Mouse (Mus musculus): Measurements from ENCODE around the gene Cct3.
A peak's percentile ranks its signal among the peaks of the same experiment; 100 is the strongest.
"Not testable (repeated sequence)": the region's sequence is repeated elsewhere in the genome, so short reads cannot be mapped to it uniquely, and the experiment has no call there.

Gene Cct3

DNA sequence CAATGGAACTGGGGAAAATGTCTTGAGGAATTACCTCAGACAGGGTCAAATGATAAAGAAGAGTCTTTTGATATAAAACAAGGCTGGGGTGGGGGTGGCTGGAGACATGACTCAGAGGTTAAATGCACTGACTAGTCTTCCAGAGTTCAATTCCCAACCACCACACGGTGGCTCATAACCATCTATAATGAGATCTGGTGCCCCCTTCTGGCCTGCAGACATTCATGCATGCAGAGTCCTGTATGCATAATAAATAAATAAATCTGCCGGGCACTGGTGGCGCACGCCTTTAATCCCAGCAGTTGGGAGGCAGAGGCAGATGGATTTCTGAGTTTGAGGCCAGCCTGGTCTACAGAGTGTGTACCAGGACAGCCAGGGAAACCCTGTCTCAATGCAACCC, 4.9 kb upstream of the Cct3 start:
- DNase-seq (ENCODE audit: low spot score), result no peak

DNA sequence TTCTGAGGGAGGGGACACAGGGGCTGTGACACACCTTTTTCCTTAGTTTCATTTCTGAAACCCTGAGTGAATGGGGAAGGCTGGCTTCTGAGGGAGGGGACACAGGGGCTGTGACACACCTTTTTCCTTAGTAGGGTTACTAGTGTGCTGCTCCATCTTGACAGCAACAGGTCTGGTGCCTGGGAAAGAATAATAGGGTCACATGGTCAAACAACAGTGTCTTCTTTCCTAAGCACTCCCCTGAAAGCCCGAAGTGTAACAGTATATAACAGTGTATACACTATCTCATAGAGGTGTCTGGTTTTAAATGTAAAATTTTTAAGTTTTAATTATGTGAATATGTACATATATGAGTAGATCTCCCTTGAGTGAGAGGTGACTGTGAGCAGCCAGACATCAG, 1.6 kb upstream of the Cct3 start:
- DNase-seq (ENCODE audit: low spot score), result not testable (repeated sequence)

DNA sequence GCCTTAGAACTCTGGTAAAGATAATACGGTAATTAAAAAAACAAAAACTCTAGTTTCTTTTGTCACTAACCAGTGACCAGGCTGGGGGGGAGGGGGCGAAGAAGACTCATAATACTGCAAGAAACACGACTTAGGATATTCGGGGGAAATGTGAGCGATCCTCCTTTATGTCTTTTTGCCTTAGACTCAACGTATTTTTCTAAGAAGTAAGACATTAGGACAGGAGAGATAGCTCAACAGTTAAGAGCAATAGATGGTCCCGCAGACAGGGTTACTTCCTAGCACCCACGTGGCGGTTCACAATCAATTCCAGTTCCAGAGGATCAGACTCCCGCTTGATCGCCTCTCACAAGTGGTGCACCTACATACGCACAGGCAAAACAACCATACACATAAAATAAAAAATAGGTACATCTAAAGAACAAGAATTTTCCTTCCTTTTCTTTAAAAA, 781 bp upstream of the Cct3 start:
- DNase-seq (ENCODE audit: low spot score), result no peak

GRCm38 (mm10) chr3:88297321-88297851, 470 bp downstream of the Cct3 start:
- peak; percentile 8 for DNase-seq (ENCODE audit: low spot score)

- no peak for DNase-seq (ENCODE audit: low spot score)
These were observed 2.3 kb downstream of the Cct3 start for GRCm38 (mm10) chr3:88299172-88299571.

DNA sequence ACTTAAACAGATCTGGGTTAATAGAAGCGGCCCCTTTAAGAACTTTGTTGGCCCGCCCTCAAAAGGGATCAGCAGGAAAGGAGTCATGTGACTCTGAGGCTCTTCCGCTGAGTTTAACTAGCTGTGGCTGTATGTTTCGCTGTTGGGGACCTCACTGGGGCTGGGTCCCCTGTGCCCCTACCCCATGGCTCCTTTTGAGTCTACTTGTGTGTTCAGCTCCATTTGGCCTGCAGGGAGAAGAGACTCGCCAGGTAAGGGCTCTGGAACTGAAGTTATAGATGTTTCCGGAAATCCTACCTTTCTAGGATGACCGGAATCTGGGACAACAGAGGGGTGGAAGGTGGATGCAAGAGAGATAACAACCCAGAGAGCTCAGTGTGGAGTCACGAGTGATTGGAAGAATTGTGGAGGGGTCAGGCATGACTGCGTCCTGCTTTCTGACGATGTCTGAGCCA, 28.1 kb downstream of the Cct3 start, which contains the start of gene Glmp:
TSS of gene Glmp (plus strand) at position 73 of the 455 bp plus-strand sequence.
- no peak for DNase-seq (ENCODE audit: low spot score)

DNA sequence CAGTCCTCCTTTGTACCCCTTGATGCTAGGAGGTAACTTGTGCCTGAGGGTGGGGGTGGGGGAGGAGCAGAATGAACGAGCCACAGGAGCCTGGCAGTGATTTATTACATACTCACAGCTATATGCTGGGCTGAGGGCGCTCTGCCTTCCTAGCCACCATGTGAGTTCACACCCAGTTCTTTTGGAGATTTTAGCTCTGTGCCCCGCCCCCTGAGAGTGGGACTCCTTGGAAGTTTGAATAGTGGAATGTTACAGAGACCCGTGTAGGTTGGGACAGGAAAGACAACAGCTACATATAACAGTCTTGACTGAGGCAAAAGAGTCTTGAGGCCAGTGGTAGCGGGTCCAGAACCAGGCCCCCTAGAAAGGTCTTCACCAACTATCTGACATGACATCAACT, 32.0 kb downstream of the Cct3 start:
- no peak for DNase-seq (ENCODE audit: low spot score)

DNA sequence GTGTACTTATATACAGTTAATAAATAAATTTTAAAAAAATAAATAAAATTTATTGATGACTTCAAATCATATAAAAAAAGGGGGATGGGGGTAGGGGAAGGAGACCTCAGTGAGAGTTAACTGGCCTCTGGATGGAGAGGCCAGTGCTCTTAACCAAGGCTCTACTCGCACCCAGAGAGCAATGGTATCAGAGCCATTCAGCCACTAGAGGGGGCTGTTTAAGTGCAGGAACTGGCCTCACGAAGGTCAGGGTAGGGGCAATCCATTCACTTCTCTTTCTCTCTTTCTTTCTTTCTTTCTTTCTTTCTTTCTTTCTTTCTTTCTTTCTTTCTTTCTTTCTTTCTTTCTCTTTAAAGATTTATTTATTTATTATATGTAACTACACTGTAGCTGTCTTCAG, 34.4 kb downstream of the Cct3 start:
- no peak for DNase-seq (ENCODE audit: low spot score)

DNA sequence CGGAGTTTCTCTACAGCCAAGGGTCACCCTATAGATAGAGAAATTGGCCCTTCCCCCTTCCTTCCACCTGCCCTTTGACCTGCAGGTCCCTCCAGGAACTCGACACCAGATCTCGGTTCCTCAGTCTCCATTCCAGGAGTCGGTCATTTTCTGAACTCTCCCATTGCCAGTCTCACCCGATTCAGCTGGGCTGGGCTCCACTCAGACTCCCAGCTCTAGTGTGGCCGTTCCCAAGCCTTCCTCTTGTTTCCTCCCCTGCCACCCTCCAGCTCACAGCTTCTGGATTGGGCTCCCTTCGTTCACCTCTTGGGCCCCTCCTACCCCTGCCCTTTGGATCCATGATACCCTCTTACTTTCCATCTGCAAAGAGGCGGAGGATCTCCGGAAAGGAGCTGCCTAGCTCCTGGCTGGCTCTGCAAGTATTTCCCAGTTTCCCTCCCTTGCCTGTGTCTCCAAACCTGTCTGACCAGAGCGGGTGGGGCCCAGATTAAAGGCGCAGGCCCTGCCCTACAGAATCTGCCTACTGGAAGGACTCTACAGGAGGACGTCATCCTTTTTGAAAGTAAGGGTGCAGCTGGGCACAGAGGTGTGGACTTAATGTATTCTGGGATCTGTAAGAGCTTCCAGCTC, 37.2 kb downstream of the Cct3 start:
- no peak for DNase-seq (ENCODE audit: low spot score)

- no peak for DNase-seq (ENCODE audit: low spot score)
These were observed 38.1 kb downstream of the Cct3 start for GRCm38 (mm10) chr3:88334902-88335435.

DNA sequence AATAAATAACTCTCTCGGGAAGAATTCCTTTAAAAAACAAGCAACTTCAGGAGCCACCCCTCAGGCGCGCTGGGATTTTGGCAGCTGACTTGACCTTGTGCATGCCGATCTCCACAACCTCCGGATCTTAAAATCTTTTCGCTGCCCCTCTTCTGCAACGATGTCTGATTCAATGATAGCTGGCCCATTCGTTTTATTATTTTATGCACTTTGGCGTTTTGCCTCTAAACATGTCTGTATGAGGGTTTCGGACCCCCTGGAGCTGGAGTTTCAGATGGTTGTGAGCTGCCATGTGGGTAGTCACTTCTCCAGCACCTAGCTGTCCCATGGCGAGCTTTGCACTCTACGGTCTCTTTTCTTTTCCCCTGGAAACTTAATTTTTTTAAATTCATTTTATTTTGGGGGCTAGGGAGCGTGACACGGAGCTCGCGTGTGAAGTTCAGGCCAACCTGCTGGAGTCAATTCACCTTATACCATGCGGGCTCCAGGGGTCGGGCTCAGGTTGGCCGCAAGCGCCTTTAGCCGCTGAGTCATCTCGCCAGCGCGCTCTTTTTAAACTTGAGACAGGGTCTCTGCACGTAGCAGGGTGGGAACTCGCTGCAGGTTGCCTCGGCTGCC, 38.6 kb downstream of the Cct3 start:
- no peak for DNase-seq (ENCODE audit: low spot score)

- DNase-seq (ENCODE audit: low spot score), result peak; percentile 93
These were observed 39.4 kb downstream of the Cct3 start, which contains the start of the genes Tmem79 and Smg5 for GRCm38 (mm10) chr3:88336058-88337013. Gene Tmem79, minus strand, starts transcription at chr3:88336148. Gene Smg5, plus strand, starts transcription at chr3:88336260.

DNA sequence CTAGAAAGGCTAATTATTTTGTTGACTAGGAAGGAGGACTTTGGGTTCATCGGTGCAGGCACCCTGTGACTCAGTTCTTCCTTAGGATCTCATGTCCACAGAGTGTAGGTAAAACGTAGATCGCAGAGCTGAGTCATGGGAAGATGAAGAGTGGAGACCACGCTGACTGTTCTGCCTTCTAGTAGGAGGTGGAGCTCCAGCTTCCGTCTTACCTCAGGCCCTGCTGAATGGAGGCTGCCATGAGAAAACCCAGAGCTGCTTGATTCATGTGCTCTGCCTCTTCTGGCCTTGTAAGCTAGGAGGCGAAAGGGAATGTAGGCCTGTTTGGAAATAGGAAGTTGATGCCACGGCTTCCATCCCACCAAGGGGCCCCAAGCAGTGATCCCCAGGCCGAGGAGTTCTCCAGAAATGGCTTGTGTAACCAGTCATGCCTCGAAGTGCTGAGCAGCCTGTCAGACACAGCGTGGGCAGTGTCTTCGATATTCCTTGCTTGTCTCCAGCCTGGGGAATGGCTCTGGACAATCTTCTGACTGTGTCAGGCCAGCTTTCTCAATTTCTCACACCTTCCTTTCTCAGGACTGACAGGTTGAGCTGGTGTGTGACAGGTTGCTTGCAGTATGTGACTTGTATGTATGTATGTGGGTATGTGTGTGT, 40.6 kb downstream of the Cct3 start:
- no peak for DNase-seq (ENCODE audit: low spot score)

GRCm38 (mm10) chr3:88338316-88338715, 41.4 kb downstream of the Cct3 start:
- DNase-seq (ENCODE audit: low spot score), result no peak

- DNase-seq (ENCODE audit: low spot score), result no peak
These were observed 42.1 kb downstream of the Cct3 start for GRCm38 (mm10) chr3:88339006-88339405.

DNA sequence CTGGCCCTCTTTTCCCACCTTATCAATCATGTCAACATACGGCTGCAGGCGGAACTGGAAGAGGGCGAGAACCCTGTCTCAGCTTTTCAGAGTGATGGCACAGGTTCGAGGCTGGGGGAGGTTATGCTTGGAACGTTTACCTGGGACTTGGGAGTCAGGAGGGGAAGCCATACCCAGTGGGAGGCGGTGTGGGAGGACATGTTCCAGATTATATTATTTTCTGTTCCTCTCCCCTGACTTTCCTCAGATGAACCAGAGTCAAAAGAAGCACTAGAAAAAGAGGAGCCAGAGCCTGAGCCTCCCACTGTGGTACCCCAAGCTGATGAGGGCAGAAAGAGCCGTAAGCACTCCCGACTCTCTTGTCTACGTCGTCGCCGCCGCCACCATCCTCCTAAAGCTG, 53.8 kb downstream of the Cct3 start:
- no peak for DNase-seq (ENCODE audit: low spot score)

GRCm38 (mm10) chr3:88352907-88353306, 56.0 kb downstream of the Cct3 start:
- no peak for DNase-seq (ENCODE audit: low spot score)

GRCm38 (mm10) chr3:88354396-88355165, 57.7 kb downstream of the Cct3 start:
- peak; percentile 65 for DNase-seq (ENCODE audit: low spot score)

GRCm38 (mm10) chr3:88359584-88359983, 62.7 kb downstream of the Cct3 start:
- no peak for DNase-seq (ENCODE audit: low spot score)

- DNase-seq (ENCODE audit: low spot score), result no peak
These were observed 63.1 kb downstream of the Cct3 start for GRCm38 (mm10) chr3:88359989-88360388.

DNA sequence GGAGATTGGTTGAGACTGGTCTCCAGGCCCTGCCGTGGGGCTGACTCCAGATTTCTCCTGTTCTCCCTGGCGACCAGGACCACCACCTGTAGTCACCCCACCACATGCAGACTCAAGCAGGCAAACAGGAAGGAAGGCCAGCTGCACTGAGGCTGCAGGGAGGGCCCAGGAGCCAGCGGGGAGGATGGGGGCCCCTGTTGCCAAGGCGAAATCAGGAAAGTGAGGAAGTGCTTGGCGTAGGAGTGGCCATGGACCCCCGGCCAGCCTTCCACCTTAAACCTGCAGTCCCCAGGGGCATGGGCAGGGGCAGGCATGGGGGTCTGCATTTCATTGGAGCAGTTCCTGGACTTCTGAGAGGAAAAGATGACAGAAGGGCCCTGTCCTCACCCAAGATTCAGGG, 64.2 kb downstream of the Cct3 start:
- DNase-seq (ENCODE audit: low spot score), result no peak
